Mouse (Mus musculus) MN1 (cell line): ENCODE measurements at regions not wholly inside any gene's neighbourhood (a gene's known extent, or its start where the extent isn't known, plus 50 kb on each side); places are given as distances from the start of the nearest gene placed in this dataset.

Source experiments
- DNase-seq: peaks from one replicate; pipeline ENCODE4 v3.0.0-alpha.2; 2016; ENCODE audit warnings: low spot score

DNA sequence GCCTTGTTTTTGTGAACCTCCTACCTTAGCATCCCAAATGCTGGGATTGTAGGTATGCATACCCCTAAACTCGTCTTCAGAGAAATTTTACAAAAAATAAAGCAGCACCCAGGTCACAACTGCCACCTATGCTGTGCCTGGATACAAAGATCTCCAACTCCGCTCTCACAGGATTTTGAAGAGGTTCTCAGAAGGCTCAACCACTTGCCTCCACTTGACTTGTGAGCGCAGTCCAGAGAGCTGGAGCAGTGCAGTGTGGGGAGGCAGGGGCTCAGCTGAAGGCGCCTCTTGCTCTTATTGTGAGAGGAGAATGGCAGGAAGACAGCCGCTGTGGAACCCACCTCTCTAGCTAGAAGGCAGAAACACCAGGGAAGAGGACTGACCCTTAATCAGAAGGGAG, 182.9 kb downstream of the Rap2a start:
- DNase-seq, result no peak

DNA sequence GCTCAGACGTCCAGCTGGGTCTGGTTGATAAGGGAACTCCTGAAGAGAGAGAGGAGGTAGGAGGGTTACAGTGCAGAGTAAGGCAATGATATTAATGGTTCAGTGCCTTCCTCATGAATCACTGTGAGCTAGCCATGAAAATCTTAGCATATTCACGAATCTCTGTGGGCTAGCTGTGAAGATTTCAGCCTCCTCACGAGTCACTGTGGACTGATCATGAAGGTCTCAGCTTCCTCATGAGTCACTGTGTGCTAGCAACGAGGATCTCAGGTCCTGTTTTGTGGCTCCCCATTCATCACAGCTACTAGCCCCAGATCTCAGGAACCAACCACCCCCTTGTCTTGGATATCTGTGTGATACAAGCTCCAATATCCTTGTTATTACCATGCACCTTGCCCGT, 191.4 kb downstream of the Rap2a start:
- DNase-seq, result no peak

DNA sequence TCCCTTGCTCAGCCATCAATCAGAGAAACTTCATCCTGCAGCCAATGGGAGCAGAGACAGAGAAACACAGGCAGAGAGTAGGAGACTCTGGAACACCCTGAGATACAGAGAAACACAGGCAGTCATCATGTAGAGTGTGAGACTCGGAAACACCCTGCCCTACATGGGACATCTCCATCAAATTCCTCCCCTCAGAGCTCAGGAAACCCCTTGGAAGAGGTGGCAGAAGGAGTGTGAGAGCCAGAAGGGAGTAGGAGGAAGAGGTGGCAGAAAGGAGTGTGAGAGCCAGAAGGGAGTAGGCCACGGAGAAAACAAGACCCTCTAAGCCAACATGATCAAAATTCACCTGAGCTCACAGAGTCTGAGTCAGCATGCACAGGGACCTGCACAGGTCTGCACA, 197.5 kb downstream of the Rap2a start:
- no peak for DNase-seq

DNA sequence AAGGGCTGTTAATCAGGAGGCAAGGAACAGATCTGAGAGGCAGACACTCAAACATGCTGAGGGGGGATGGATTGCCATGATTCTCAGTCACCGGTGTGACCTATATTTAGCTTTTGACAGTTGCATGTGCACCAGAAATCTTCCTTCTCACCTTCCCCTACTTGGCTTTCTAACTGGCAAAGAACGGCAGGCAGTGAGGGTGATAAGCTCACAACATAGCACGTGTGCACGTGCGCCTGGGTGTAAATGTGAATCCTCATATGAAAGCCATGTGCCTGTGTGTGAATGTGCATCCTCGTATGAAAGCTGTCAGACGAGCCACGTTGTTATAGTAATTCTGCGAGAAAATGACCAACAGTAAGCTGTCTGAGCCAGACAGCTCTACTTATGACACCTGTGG, 200.3 kb downstream of the Rap2a start:
- DNase-seq, result no peak

DNA sequence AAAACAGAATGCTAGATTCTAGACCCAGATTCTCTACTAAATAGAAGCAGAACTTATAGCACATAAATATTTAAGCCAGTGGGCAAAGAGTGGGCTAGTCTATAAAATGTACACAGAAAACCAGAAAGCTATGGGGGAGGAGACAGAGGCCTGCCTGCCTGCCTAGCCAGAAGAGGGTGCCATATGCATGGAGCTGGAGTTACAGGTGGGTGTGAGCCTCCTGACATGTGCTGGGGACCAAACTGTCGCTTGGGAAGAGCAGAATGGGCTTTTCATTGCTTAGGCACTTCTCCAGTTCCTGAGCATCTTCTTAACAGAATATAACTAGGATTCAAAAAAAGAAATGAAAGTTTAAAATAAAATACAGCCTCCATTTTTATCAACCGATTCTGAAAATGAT, 200.8 kb downstream of the Rap2a start:
- no peak for DNase-seq

DNA sequence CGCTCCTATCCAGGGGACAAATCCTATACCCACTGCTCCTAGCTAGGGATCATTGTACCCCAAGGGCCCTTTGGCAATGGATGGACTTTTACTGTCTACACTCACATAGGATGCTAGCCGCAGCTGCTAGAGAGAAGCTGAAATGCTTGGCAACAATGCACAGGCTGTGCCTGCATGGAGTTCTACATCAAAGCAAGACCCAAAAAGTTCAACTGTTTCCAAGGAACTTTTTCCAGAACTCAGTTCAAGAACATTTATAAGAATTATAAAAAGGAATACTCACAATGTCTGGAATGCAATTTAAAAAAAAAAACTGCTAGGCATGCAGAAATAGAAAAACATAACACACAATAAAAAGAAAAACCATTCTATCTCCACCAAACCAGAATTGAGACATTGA, 202.0 kb downstream of the Rap2a start:
- no peak for DNase-seq

DNA sequence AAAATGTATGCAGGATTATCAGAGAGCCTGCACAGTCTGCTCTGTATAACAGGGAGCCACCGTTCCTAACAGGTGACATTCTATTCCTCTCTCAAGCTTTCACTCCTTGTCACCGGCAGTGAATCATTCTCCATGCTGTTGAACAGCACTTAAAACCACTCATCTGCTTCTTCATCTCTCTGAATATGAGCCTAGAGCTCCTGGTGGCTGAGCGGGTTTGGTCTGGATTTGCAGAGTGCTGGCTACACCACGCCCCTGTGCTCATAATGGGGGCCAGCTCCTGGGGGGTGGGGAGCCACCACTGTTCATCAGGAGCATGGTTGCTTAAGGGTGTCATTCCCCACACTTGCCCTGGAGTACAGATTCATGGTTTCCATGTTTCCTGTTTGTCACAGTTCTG, 207.0 kb downstream of the Rap2a start:
- DNase-seq, result no peak

DNA sequence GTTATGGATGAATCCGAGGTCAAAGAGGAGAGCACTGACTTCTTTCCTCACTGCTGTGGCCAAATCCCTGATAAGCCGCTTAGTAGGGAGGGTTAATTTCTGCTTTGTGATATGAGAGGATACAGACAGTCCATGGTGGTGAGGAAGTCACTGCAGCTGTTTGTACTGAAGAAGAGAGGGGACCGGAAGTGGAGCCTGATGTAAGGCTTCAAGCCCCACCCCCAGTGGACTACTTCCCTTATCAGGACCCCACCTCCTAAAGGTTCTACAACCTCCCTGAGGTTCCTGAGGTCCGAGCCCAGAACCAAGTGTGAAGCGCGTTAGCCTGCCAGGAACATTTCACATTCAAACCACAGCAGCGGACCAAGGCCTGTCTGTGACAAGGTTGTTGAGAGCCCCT, 207.6 kb downstream of the Rap2a start:
- no peak for DNase-seq

DNA sequence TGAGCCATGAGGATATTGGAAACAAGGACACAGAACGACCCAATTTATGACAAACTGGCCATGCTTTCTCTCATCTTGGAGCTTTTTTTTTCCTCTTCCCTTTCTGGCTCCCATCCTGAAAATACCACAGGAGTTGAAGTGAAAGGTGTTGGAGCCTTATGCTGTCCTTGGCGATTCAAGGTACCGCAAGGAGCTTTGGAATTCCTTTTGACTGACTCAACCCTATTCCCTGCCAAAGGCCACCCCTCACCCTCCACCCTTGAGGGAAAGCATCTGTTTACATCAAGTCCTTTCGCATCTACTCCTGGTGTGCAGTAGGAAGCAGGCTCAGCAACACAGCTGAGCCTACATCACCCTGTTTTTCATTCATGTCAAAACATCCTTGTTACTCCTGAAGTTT, 208.5 kb downstream of the Rap2a start:
- no peak for DNase-seq

DNA sequence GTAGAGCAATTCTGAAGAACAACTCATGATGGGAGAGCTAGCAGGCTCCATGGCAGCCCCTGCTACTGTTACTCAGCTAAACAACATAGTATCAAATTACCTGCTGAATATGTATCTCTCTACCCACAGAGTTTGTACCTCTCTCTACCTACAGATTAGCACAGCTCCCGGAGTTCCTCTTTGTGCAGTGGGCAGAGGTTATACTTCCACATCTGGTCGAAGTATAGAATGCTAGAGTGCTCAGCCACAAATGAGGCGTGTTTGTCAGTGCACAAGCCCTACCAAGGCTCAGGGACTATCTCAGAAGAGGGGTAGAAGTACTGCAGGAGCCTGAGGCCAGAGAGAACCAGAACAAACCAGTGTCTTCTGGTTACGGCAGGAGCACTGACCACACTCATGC, 211.6 kb upstream of the Ipo5 start:
- no peak for DNase-seq

DNA sequence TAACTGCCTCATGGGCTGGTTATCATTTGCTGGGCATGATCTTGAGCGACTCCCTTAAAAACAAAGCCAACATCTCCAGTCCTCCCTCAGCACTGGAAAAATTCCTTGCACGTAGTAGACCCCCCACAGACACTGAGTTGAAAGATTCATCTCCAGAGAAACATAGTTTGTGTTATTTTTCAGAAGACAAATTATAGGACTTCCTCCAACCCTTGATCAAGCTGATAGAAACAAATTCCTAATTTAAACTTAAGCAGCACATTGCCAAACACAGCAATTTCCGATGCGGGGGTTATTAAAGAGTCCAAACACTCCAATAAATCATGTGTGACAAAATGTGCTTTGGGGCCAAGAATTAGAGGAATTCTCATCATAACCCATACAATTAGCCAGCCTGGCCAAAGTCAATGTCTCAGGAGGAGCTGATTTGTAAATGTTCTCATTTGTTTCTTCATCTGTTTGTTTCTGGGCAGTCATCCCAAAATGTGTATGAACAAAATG, 205.7 kb upstream of the Ipo5 start:
- DNase-seq, result no peak

DNA sequence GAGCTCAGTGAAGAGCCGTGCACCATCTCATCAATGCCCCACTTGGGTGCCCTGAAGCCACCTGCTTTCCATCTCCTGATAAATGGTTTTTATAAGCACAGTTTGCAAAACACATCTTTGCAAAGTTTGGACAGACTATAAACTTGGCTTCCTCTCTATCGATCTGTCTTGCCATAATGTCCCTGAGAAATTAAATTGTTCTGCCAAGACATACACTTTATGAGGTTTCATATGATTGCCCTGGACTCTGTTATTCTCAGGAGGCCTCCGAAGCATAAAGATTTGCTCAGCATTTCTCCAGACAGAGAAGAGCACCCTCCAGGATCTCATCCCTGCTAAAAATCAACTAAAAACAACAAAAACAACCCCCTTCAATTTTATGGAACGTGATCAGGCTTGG, 200.2 kb upstream of the Ipo5 start:
- DNase-seq, result no peak

DNA sequence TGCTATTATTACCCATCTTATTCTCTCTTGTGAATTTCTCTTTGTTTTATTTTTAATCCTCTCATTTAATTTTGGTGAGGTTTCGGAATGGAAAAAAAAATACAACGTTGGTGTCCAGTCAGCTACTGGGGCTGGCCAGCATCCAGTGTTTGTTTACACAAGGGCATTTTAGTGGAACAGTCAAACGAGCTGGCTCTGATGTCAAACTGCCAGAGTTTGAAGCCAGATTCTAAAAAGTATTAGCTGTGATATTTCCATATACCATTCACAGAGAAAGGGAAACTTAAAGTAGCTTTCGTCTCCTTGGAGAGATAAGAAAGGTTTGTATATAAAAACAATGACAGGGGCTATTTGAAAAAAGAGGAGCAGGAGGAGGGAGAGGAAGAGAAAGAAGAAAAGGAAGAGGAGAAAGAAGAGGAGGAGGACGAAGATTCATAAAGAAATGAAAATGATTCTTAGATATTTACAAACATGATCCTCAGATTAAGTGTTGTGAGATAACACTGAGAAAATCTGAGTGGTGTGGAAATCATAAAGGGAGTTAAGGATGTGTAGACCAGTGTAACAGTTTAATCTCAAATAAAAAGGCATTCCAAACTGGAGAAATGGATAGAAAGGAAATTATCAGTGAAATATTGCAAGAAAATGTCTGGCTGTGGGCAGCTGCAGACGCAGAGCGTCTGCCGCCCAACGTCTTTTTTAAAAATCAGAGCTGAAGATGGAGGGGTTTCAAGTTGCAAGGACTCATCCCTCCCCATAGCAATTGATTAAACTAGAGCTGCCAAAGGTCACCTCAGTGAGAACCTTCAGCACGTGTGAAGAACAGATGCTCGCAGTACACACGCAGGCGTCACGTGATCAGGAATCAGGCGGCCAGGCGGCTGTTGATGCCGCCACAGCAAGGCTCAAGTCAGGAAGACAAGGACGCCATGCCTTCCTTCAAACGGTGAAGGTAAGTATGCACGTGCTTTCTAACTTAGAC, 190.3 kb upstream of the Ipo5 start:
- no peak for DNase-seq

DNA sequence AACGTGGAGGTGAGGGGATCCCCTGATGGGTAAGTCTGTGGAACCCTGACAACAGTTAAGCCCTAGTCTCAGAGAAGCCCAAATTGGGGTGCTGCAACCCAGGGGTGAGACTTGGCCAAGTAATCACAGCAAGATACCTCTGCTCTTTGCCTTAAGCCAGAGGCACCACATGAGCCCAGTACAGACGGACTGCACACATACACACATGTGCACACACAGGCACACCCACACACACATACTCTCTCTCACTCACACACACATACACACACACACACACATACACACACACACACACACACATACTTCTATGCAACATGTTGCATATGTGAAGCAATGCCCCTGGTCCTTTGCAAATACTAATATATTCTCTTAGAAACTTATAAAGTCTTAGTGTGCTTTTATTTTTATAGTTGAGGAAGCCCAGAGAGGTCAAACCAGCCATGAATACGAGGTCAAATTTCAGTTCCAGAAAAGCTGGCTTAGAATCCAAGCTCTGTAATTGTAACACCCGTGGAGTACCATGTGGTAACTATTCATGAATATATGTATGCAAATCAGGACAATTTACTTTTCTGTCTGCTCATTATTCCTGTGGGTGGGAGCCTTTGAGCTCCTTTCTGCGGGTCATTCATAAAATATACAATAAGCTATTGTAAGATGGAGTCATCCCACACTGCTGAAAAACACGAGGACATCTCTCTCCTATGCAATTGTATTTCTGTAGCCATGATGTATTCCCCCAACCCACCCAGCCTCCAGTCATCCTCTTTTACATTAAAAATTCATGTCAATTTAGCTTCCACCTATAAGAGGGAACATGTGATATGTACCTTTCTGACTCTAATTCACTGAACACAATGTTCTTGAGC, 189.2 kb upstream of the Ipo5 start:
- DNase-seq, result no peak

DNA sequence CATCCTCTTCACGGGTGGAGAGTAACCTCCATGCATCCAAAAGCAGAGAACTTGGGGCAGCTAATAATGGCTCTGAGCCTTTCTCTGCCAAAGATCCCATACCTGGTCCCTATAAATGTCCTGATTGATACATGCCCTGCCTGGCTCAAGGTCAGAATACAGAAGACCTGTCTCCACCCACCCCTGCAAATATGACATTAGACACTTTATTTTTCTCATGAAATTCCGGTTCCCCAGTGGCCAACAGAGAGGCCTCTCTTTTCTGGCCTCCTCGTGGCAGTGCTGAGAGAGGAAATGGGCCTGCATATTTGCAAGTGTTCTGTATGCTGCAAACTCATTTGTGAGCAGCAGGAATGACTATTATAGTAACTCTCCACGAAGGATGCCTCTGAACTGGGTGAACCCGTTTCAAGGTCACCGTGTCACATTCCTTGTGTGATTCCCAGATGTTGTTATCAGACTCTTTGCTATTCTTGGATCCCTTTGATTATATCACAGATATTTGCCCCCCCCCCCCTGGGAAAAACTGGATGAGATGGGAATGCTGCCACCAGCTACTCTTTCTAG, 188.4 kb upstream of the Ipo5 start:
- no peak for DNase-seq

DNA sequence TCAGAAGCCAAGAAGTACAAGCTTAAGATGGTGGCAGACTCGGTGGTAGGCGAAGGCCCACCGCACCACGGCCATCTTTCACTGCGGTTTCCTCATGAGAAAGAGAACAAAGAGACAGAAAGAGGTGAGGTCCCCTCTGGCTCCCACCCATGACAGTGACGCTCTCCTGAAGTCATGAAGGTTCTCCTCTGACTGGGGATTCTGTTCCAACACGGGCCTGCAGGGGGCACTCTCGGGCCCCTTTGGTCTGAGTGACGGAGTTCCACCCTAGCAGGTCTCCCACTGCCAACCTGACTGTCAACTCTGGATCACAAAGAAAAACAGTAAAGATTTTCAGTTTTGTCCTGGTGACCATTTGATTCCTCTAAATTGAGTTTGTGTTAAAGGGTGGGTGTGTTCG, 182.9 kb upstream of the Ipo5 start:
- DNase-seq, result no peak

DNA sequence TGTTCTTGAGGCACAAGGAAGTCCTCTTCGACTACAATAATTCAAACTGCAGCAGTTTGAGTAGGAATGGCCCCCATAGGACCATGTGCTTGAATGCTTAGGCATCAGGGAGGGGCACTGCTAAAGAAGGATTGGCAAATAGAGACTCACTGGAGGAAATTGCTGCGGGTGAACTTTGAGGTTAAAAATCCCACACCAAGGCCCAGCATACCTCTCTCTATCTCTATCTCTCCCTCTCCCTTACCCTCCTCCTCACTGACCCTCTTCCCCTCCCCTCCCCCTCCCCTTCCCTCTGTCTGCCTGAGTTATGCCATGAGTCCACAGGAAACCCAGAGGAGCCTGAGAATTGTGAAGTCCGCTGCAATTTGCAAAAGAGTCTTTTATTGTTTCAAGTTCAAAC, 180.8 kb upstream of the Ipo5 start:
- no peak for DNase-seq

DNA sequence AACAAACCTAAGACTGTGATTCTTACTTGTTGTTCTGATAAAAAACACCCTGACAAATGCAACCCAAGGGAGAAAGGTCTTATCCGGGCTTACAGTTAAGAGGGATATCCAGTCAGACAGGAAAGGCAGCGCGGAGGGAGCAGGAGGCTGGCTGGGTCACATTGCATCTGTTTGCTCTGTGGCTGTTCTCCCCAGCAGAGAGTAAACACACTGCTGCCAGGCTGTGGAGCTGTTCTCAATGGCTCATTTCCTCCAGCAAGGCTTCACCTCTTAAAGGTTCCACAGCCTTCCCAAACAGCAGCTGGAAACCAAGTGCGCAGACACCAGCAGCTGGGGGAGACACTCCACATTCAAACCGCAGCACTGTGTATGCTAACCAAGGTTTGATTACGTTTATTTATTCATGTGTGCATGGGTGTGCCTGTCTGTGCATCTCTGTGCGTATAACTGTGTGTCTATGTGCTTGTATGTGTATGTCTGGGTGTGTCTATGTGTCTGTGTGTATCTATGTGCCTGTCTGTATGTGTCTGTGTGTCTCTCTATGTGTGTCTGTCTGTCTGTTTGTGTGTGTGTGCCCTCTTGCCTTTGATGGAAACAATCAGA, 179.2 kb upstream of the Ipo5 start:
- DNase-seq, result no peak

DNA sequence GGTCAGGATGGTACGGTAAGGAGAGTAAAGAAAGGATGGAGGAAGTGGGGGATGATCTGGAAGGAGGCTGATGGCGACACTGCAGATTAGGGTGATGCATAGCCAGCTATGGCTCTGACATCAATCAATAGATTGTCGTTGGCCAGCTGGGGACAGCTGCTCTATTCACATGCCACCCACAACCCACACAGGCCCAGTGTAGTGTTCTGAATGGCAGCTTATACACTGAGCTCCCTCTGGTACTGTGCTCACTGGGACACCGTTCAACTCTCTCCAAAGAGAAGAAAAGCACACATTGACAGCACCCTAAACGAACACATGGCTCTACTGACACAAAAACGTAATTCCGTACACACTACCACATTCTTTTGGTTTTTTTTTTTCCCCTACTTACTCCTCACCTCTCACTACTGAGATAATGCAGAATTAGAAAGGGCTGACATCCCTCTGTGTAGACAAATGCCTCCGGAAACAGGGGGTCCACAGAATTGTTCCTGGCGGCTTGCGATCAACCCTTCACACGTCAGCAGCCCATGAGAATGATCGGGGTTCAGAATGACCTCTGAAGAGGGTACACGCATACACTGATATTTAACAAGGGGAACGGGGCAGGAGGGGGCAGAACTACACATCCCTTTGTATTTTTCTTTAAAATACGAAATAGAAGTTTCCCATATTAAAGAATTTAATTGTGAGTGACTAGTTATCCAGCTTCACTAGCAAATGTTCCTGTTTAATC, 178.5 kb upstream of the Ipo5 start:
- no peak for DNase-seq

DNA sequence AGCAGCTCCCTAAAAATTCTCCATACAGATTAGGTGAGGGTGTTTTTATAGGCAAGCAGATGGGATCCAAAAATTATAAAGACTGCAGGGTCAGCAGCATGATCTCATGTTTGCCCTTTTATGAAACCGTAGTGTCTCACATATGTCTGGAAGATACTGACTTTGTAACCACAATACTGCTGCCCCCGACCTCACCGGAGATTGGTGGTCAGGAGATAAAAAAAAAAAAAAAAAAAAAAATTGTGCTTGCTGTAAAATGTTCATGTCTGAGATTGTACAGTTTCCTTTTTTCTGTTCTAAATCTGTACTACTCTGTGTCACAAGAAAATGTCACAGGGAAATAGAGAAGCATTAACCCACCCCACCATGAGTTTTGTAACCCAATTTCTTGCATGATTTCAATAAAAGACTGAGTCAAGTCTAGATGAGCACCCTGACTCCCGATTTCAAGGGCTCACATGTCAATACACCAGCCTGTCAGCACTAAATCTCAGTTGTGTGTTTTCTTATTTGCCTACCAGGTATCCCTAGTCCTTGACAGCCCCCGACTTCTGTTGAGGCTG, 169.5 kb upstream of the Ipo5 start:
- DNase-seq, result no peak

DNA sequence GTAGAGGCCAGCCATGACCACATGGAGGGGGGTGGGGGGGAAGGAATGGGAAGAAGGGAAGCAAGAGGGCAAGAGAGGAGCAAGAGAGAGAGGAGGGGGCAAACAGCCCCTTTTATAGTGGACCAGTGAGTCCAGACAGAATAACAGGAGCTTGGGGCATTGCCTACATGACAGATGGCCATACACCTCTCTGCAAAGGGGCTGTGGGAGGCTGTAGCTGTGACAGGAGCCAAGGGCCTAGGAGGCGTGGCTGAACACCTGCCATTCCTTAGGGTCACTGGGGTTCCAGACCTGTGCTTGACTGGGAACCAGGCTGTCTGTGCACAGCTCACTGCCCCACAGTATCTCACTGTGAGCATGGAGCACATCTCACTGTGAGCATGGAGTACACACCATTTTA, 157.0 kb upstream of the Ipo5 start:
- no peak for DNase-seq
